ENCODE assay signal across 9 mouse cellular contexts in genomic region chr10:79754856-79755516, GRCm38 (mm10). TPM values are rescaled to one million over a fixed set of nuclear protein-coding genes. Genes with fewer than 3 reads are reported as not detected.
DNase-seq lines count a peak whose midpoint lies in the region; ATAC-seq and TF ChIP-seq lines count a peak whose summit lies in the region.
"Had no signal": no experiment of that assay in that cellular context is flagged by ENCODE, and none has a peak within 500 bp of the region (broad histone marks: within the 10 kb centered on the region; RNA-seq: fewer than 3 reads in every experiment).

Fgf22 (plus strand) TSS chr10:79755076.

- TF ChIP-seq CTCF in thymus, adult 2 months (IDR thresholded peaks at IDR 0.05; ENCODE audit: borderline replicate concordance, control insufficient read depth, extremely low read depth, insufficient read depth, low read length, poor library complexity): no peak
- no peak for TF ChIP-seq CTCF in intestine, postnatal 0 days (IDR thresholded peaks at IDR 0.05; ENCODE audit: low read depth)

- H3K9me3 ChIP-seq in embryonic facial prominence, embryonic 10.5 days: no peaks in the 10 kb centered on the region
- H3K9me3 ChIP-seq in intestine, postnatal 0 days (ENCODE audit: control insufficient read depth): no peaks in the 10 kb centered on the region
- H3K9me3 ChIP-seq in megakaryocyte, embryonic 14.5 days: no peaks in the 10 kb centered on the region

- H3K27me3 ChIP-seq in thymus, adult 2 months (ENCODE audit: control insufficient read depth, insufficient read depth, low read length): no peaks in the 10 kb centered on the region
- H3K27me3 ChIP-seq in embryonic facial prominence, embryonic 10.5 days (replicated peaks; ENCODE audit: low read depth, poor library complexity, severe bottlenecking): 0 out of 2 replicates have a peak, but pooled peaks cover 9% of the 10 kb centered on the region
- H3K27me3 ChIP-seq in intestine, postnatal 0 days (replicated peaks; ENCODE audit: control insufficient read depth, insufficient read depth, low read length): no peaks in the 10 kb centered on the region
- H3K27me3 ChIP-seq in megakaryocyte, embryonic 14.5 days (replicated peaks): peaks cover 11% of the 10 kb centered on the region
- H3K27me3 ChIP-seq: CH12.LX had no signal

- H3K4me2 ChIP-seq in intestine, postnatal 0 days (replicated peaks; ENCODE audit: low read depth): peak within 1 kb of the TSS; percentile 62

- 18% methylated on average over 36 of the region's 36 CpGs for WGBS in thymus, adult 2 months
- WGBS in embryonic facial prominence, embryonic 10.5 days: 1% methylated on average over 36 of the region's 36 CpGs
- 2% methylated on average over 36 of the region's 36 CpGs for WGBS in intestine, postnatal 0 days

- H3K27ac ChIP-seq in thymus, adult 2 months (ENCODE audit: control insufficient read depth, insufficient read depth, low read length): no peak within 1 kb of the TSS
- H3K27ac ChIP-seq in embryonic facial prominence, embryonic 10.5 days (replicated peaks): peak within 1 kb of the TSS; percentile 42
- no peak within 1 kb of the TSS for H3K27ac ChIP-seq in intestine, postnatal 0 days (ENCODE audit: low read depth, low read length)

- peak; percentile 28 for DNase-seq in thymus, postnatal 25 days
- DNase-seq in thymus, adult 2 months: no peak
- peak; percentile 87 for DNase-seq in embryonic facial prominence, embryonic 10.5 days (ENCODE audit: low spot score)
- DNase-seq in heart, adult 18-20 months: peak; percentile 63 to 65
- DNase-seq in left cerebral cortex, postnatal 4 days: peak; percentile 59
- DNase-seq in right cerebral cortex, postnatal 14 days: peak; percentile 65

- no peak within 1 kb of the TSS for H3K9ac ChIP-seq in intestine, postnatal 0 days (ENCODE audit: low read depth, low read length)

- no peak within 1 kb of the TSS for H3K4me3 ChIP-seq in thymus, adult 2 months (ENCODE audit: control insufficient read depth, insufficient read depth, low read length)
- H3K4me3 ChIP-seq in embryonic facial prominence, embryonic 10.5 days: peak within 1 kb of the TSS; percentile 56
- peak within 1 kb of the TSS; percentile 26 for H3K4me3 ChIP-seq in intestine, postnatal 0 days (ENCODE audit: low read depth, low read length)
- peak within 1 kb of the TSS; percentile 71 for H3K4me3 ChIP-seq in megakaryocyte, embryonic 14.5 days (replicated peaks)

- no peak for TF ChIP-seq POLR2A in thymus, adult 2 months (IDR thresholded peaks at IDR 0.05; ENCODE audit: control insufficient read depth, extremely low read depth, insufficient read depth, low read length, poor library complexity)

- intact Hi-C loops in left cerebral cortex, postnatal 4 days (cut with DNase I): no loop called here

- ATAC-seq in intestine, postnatal 0 days: peak; percentile 67; the same call in 1 of the 2 replicates

- H3K4me1 ChIP-seq in thymus, adult 2 months (replicated peaks; ENCODE audit: control insufficient read depth, insufficient read depth, low read length): peaks cover 7% of the 10 kb centered on the region
- peaks cover 14% of the 10 kb centered on the region for H3K4me1 ChIP-seq in embryonic facial prominence, embryonic 10.5 days
- H3K4me1 ChIP-seq in intestine, postnatal 0 days (replicated peaks; ENCODE audit: control insufficient read depth, insufficient read depth, low read length): no peaks in the 10 kb centered on the region
- H3K4me1 ChIP-seq in megakaryocyte, embryonic 14.5 days: peaks cover 16% of the 10 kb centered on the region

- peaks cover 10% of the 10 kb centered on the region for H3K36me3 ChIP-seq in thymus, adult 2 months (ENCODE audit: control insufficient read depth, insufficient read depth, low read length)
- peaks cover 45% of the 10 kb centered on the region for H3K36me3 ChIP-seq in embryonic facial prominence, embryonic 10.5 days (replicated peaks)
- H3K36me3 ChIP-seq in intestine, postnatal 0 days (ENCODE audit: control insufficient read depth, insufficient read depth): peaks cover 25% of the 10 kb centered on the region
- H3K36me3 ChIP-seq in megakaryocyte, embryonic 14.5 days (replicated peaks; ENCODE audit: low read length): peaks cover 45% of the 10 kb centered on the region

RNA-seq across cellular contexts. Expression of gene Fgf22, which starts in this region (rescaled TPM):
- polyA plus RNA-seq in thymus, adult 2 months (2012; rRNA removed): not detected in 2 replicates
- polyA plus RNA-seq in embryonic facial prominence, embryonic 10.5 days (2016; fragmentation: Nextera tagmentation; extraction: Ambion mirVana): 0.46 TPM in 1 of 2 replicates, not detected in the other
- total RNA-seq in heart, adult 18-20 months (2021): not detected
- 0.13 TPM in 1 of 2 replicates, not detected in the other for polyA plus RNA-seq in intestine, postnatal 0 days (2015; fragmentation: Nextera tagmentation; extraction: Ambion mirVana)
- total RNA-seq in left cerebral cortex, postnatal 4 days (2021): 1 to 10 TPM; 1.3 to 1.7 TPM
- polyA plus RNA-seq in megakaryocyte, embryonic 14.5 days (2012; ENCODE audit: insufficient read depth, low replicate concordance): not detected in 2 replicates
- total RNA-seq: CH12.LX had no signal

Comparison
In these comparisons a context has a peak if more than half of its experiments do, and no peak if none do; other contexts are left out.
1. Peak in DNase-seq, H3K4me3 ChIP-seq and H3K27ac ChIP-seq in embryonic facial prominence, embryonic 10.5 days; RNA of the gene not detected or under 1 TPM.
2. Peak in DNase-seq in heart, adult 18-20 months; RNA of the gene not detected or under 1 TPM.
3. Peak in ATAC-seq, H3K4me3 ChIP-seq and H3K4me2 ChIP-seq in intestine, postnatal 0 days; RNA of the gene not detected or under 1 TPM.